Mouse (Mus musculus) CH12.LX (cell line): ENCODE data around the gene Pigo.

Experiments
- BHLHE40 ChIP-seq: IDR thresholded peaks from 2 replicates; pipeline ENCODE4 v1.6.1; 2011; ENCODE audit warnings: mild to moderate bottlenecking, low read depth, low read length, improper control_type of control experiment
- CTCF ChIP-seq, 2 experiments: IDR thresholded peaks in 1 of 2; conservative IDR thresholded peaks in 1 of 2; 2 replicates each; pipeline ENCODE4 v1.5.1; 2011 to 2012; ENCODE audit warnings: low read depth in 2 of 2, low read length in 2 of 2, improper control_type of control experiment in 1 of 2, inconsistent platforms in 1 of 2, mild to moderate bottlenecking in 1 of 2, moderate library complexity in 1 of 2
- ELF1 ChIP-seq: IDR thresholded peaks from 2 replicates; pipeline ENCODE4 v1.6.1; 2014; ENCODE audit warnings: low read depth, mild to moderate bottlenecking, inconsistent platforms, low read length, improper control_type of control experiment
- EP300 ChIP-seq: IDR thresholded peaks from 2 replicates; pipeline ENCODE4 v1.6.1; 2011; ENCODE audit warnings: low read length, improper control_type of control experiment
- MAFK ChIP-seq: IDR thresholded peaks from 2 replicates; pipeline ENCODE4 v1.6.1; 2011; ENCODE audit warnings: low read length, improper control_type of control experiment; ENCODE audit not compliant: insufficient replicate concordance
- MAX ChIP-seq: IDR thresholded peaks from 2 replicates; pipeline ENCODE4 v1.6.1; 2011; ENCODE audit warnings: low read length, improper control_type of control experiment
- MEF2A ChIP-seq: IDR thresholded peaks from 2 replicates; pipeline ENCODE4 v1.6.1; 2014; ENCODE audit warnings: low read depth, mild to moderate bottlenecking, inconsistent platforms, low read length, improper control_type of control experiment, borderline replicate concordance
- POLR2A ChIP-seq: IDR thresholded peaks from 2 replicates; pipeline ENCODE4 v1.6.1; 2011; ENCODE audit warnings: low read depth, mild to moderate bottlenecking, improper control_type of control experiment, low read length
- POLR2AphosphoS2 ChIP-seq: IDR thresholded peaks from 2 replicates; pipeline ENCODE4 v1.6.1; 2011; ENCODE audit warnings: low read depth, low read length, improper control_type of control experiment
- ZC3H11A ChIP-seq: IDR thresholded peaks from 2 replicates; pipeline ENCODE4 v1.6.1; 2012; ENCODE audit warnings: low read depth, mild to moderate bottlenecking, inconsistent platforms, low read length, improper control_type of control experiment

GRCm38 (mm10) chr4:43004951-43005350, 20.7 kb downstream of the Pigo start:
- TF ChIP-seq POLR2AphosphoS2 (no peak), CTCF (conservative IDR thresholded peaks at IDR 0.05 in 1 of 2, IDR thresholded peaks at IDR 0.05 in 1 of 2; ENCODE audit: low read depth in 2 of 2, low read length in 2 of 2) (no peak), POLR2A (no peak), MAX (no peak), BHLHE40 (no peak), EP300 (no peak), ZC3H11A (no peak), MEF2A (no peak), ELF1 (no peak), MAFK (no peak)
